Mouse (Mus musculus) urinary bladder, adult 2 months (tissue): ENCODE results near the gene Cyp2a5. TPM values are rescaled to one million over a fixed set of nuclear protein-coding genes. Genes with fewer than 3 reads are reported as not detected.
"Not testable (repeated sequence)": the region's sequence is repeated elsewhere in the genome, so short reads cannot be mapped to it uniquely, and the experiment has no call there.

Source experiments
- DNase-seq: peaks from one replicate; pipeline ENCODE4 v3.0.0; 2022; ENCODE audit warnings: low spot score
- polyA plus RNA-seq: library from polyadenylated mRNA; depleted of rRNA; stranded (reverse); fragments of >200 nt; gene quantifications from 2 replicates; pipeline ENCODE4 v1.2.3, GENCODE M21; 2012; rRNA removed

Gene Cyp2a5
- not detected in 2 replicates for polyA plus RNA-seq

DNA sequence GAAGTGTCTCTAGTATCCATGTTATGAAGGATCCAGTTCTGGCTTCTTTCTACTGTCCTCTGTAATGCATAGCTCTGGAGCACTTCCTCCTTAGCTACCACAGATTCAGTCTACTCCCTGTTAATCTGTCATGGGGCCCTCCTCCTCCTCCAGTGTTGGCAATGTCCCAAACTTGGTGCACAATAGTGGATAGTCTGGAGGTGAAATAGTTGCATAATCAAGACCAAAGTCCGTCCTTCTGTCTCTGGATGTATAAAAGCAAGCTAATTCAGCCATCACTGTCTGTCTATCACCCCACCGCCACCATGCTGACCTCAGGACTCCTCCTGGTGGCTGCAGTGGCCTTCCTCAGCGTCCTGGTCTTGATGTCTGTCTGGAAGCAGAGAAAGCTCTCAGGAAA lies at the start of gene Cyp2a5:
TSS of gene Cyp2a5 (plus strand) at position 247 of the 400 bp plus-strand sequence.
- DNase-seq: not testable (repeated sequence)

DNA sequence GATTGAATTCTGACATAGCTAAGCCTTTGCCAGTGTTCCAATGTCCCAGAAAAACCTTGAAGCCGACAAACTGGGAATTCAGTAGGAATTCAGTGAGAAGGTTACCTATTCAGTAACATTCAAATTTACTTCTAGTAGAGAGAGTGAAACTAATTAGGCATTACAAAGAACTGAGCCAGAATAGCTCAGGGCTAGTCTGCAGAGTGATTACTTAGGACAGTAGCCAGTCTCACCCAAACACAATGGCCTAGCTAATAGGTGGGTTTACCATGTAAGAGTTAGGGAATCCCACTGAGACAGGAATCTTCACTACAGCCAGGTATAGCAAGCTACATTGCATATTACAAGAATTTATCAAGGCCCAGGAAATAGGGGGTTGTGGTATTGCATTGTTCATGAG lies 49.1 kb upstream of the Cyp2a5 start:
- DNase-seq: not testable (repeated sequence)

DNA sequence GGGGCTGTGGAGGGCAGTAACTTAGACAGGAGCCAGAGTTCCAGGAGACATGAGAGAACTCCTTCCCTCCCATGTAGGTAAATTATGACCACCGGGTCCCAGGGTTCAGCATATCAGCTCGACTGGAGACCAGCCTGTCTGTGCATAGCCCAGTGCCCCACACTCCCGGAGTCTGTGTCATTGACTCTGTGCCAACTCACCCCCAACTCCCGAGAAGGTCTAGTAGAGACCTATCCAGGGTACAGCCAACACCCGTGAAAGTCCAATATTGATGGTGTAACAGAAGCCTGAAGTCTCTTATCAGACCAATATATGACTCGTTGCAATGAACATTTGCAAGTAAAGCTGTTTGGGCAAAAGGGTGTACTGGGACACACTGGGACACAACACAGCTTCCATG lies 45.1 kb upstream of the Cyp2a5 start:
- DNase-seq: no peak

DNA sequence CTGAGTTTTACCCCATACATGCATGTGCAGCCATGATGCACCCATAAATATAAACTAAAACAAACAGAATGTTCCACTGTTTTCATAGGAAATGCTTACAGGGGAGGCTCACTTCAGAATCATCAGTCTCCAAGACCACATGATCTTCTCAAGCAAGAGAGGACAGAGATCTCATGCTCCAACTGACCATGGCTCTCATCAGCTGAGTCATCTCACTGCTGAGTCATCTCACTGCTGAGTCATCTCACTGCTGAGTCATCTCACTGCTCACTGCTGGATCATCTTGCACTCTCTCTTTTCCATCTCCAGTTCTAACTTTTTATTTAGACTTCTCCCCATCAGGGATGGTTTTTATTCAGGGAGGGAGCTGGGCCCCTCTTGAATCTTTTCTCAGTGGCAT lies 35.0 kb upstream of the Cyp2a5 start:
- DNase-seq: no peak

DNA sequence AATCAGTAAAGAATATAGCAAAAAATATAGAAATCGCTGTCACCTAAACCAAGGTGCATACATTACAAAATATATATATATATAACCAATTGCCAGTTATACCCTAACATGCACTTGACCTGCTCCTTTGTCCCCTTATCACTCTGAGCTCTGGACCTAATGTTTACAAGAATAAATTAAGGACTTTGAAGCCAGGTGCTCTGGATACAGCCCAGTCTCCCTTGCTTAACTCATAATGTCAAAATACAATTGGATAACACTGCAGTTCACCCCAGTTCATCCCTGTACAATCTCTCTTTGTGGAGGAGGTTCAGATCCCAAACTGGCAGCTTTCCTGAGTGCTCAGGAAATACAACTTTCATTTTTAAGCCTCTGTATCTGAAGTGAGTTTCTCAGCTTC lies 34.1 kb upstream of the Cyp2a5 start:
- DNase-seq: no peak

DNA sequence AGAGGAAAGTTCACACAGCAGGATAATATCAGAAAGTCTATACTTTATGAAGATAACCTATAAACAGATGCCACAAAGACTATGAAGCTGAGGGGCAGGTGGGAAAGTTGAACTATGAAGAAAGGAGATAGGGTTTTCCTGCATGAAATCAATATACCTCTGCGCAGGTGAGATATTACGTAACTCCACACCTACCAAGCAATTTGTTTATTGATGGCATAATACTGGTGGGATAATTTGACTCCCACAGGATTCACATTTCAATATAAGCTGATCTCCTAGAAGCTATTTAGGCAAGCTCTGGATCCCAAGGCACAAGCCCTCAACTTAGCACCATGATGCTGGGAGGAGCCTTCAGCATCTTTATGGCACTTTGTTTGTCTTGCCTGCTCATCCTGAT lies 26.5 kb upstream of the Cyp2a5 start, which contains the start of gene Cyp2g1:
TSS of gene Cyp2g1 (plus strand) at position 301 of the 400 bp plus-strand sequence.
- no peak for DNase-seq

DNA sequence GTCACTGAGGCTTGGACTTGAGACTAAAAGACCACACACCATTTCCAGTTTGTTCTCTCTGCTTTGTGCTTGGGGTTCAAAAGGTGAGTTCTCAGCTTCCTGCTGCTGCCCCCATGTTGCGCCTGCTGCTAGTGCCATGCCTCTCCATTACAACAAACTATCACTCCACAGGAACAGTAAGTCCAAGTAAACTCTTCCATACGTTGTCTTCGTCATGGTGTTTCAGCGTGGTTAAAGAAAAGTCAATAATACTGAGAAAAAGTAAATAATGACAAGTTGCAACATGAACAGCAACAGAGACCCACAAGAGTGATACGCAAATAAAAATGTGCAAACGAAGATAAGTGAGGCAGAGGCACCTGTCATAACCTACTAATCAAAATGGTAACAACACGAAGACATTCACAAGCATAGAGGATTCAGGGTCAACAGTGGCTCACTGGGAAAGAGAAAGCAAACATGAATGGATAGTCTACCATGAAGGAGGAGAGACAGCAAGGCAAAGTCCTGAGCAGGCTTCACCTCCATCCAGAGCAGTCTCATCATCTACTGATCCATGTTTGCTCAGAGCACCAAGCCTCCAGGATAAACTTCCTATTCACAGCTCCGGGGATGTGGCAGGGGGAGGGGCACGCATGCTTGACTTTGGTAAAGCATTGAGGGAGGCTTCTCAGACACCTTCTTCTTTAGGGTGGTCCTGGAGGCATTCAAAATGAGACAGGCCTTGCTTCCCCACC lies 3.4 kb upstream of the Cyp2a5 start:
- DNase-seq: not testable (repeated sequence)

DNA sequence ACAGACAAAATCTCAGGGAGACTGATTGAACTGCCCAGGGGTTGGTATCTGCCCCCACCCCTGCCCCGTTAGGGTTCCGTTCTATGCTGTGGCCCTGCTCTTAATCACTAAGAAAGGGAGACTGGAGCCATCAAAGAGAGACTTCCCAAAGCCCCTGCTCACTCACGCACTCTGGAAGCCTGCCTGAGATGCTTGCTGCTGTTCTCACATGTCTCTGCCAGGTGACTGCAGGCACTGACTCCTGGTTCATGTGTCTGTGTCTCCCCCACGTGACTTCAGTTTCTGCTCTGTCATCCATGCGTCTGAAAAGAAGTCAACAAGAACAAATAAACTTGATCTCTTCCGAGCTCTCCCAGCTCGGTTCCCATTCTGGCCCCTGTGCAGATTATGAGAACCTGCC lies 2.4 kb upstream of the Cyp2a5 start:
- not testable (repeated sequence) for DNase-seq

DNA sequence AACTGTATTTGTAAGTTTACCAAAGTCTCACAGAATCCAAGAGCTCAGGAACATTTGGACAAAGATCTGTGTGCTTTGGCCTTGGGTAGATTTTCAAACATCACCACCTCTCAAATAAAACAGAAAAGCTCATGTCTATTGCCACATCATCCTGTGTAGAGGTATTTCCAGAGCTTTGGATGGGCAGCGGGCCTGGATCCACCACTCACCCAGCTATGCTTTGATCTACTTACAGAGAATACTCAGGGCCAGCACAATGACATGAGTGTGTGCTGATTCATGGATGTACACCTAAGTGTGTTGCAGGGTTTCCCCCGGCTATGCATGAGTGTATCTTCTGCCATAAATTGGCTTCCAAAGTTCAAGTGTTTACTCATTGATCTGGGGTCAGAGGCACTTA lies 8.3 kb downstream of the Cyp2a5 start:
- DNase-seq: not testable (repeated sequence)

DNA sequence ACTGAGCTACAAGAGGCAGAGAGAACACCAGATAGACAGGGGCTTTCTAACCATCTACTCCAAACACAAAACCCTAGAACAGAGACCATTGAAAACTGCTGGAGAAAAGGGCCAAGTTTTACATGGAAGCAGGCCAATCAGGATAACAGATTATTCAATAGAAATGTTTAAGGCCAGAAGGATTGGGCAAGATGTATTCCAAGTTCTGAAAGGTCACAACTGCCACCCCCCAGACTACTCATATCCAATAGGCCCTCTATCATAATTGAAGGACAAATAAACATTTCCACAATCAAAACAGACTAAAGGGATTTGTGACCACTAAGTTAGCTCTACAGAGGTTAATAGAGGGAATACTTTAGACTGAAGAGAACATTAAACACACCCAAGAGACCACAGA lies 15.0 kb downstream of the Cyp2a5 start:
- DNase-seq: not testable (repeated sequence)

DNA sequence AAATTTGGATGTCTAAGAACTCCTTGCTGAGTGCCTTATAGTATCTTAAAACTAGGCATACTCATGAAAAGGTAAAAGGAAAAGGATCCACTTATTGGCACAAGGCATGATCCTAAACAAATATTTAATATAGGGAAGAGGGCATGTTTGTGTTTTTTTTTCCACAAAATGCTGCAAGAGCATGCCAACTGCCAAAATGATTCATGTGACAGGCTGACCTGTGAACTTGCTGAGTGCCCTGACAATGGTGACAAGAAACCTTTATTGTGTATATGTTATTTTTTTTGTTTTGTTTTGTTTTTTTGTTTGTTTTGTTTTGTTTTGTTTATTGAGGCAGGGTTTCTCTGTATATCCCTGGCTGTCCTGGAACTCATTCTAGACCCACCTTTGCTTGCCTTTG lies 43.5 kb downstream of the Cyp2a5 start:
- not testable (repeated sequence) for DNase-seq

DNA sequence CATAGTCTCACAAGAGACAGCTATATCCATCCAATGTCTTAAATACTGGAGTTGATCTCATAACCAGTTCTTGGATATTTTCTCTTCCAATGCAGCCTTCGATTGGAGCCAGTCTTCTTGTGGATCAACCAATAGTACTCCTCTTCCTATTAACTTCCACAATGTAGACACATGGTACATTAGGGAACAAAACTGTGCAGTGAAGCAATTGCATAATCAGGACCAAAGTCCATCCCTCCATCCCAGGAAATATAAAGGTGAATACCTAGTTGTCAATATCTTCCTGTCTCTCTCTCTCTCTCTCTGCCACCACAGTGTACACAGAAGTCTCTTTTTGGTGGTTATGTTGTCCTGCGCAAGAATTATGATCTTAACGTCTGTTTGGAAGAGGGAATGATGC lies 45.5 kb downstream of the Cyp2a5 start:
- DNase-seq: not testable (repeated sequence)

Other genes with a start within 250 kb of the Cyp2a5 start
- gene Vmn1r185, start 216.8 kb upstream of the Cyp2a5 start, polyA plus RNA-seq: not detected in 2 replicates
- not detected in 2 replicates for gene Cyp2b23, start 148.9 kb upstream of the Cyp2a5 start, polyA plus RNA-seq
- gene Cyp2b19, start 78.2 kb upstream of the Cyp2a5 start, polyA plus RNA-seq: not detected in 2 replicates
- gene Cyp2g1, start 26.4 kb upstream of the Cyp2a5 start, polyA plus RNA-seq: not detected in 2 replicates
- gene Cyp2a22, start 104.1 kb downstream of the Cyp2a5 start, polyA plus RNA-seq: not detected in 2 replicates
- not detected in 2 replicates for gene Cyp2a12, start 193.8 kb downstream of the Cyp2a5 start, polyA plus RNA-seq